Mouse (Mus musculus) heart, postnatal 0 days (tissue): ENCODE measurements around the gene Mgrn1. TPM values are rescaled to one million over a fixed set of nuclear protein-coding genes. Genes with fewer than 3 reads are reported as not detected.
A peak's percentile ranks its signal among the peaks of the same experiment; 100 is the strongest.

Experiments
- ATAC-seq: fragments of 200-750 bp; cut with Nextera tagmentation; 2 replicates; pipeline ENCODE4 v1.8.0; 2017; ENCODE audit warnings: low read depth, moderate number of reproducible peaks, moderate library complexity; ENCODE audit not compliant: insufficient read depth
- DNase-seq: peaks from one replicate; pipeline ENCODE4 v3.0.0-alpha.2; 2016; ENCODE audit warnings: low spot score
- H3K27ac ChIP-seq: fragments of 300-500 bp; sonication (generic); 2 replicates; pipeline ENCODE4 v1.5.1; 2014; ENCODE audit warnings: low read depth, mild to moderate bottlenecking
- H3K27me3 ChIP-seq: fragments of 300-500 bp; sonication (generic); 2 replicates; pipeline ENCODE4 v1.6.1; 2014; ENCODE audit warnings: low read length, mixed read lengths; ENCODE audit not compliant: control insufficient read depth, insufficient read depth
- H3K36me3 ChIP-seq: fragments of 300-500 bp; sonication (generic); replicated peaks from 2 replicates; pipeline ENCODE4 v1.6.1; 2014; ENCODE audit warnings: low read length, mixed read lengths; ENCODE audit not compliant: control insufficient read depth, insufficient read depth
- H3K4me1 ChIP-seq: fragments of 300-500 bp; sonication (generic); 2 replicates; pipeline ENCODE4 v1.6.1; 2014; ENCODE audit warnings: antibody characterized with exemption; ENCODE audit not compliant: control insufficient read depth, insufficient read depth
- H3K4me2 ChIP-seq: fragments of 300-500 bp; sonication (generic); 2 replicates; pipeline ENCODE4 v1.6.1; 2014; ENCODE audit warnings: low read depth, mild to moderate bottlenecking, low read length, moderate library complexity
- H3K4me3 ChIP-seq: fragments of 300-500 bp; sonication (generic); 2 replicates; pipeline ENCODE4 v1.5.1; 2014; ENCODE audit warnings: low read depth, low read length
- H3K9ac ChIP-seq: fragments of 300-500 bp; sonication (generic); replicated peaks from 2 replicates; pipeline ENCODE4 v1.6.1; 2014; ENCODE audit warnings: low read depth, low read length, mixed read lengths
- H3K9me3 ChIP-seq: fragments of 300-500 bp; sonication (generic); replicated peaks from 2 replicates; pipeline ENCODE4 v1.6.1; 2016; ENCODE audit warnings: low read length; ENCODE audit not compliant: control insufficient read depth
- CTCF ChIP-seq: IDR thresholded peaks from 2 replicates; pipeline ENCODE4 v1.5.1; 2016; ENCODE audit warnings: antibody characterized with exemption, control low read depth, low read depth
- EP300 ChIP-seq: IDR thresholded peaks from 2 replicates; pipeline ENCODE4 v1.6.1; 2016; ENCODE audit warnings: antibody characterized with exemption, low read depth
- WGBS: fragments of 180-500 bp; shearing (Covaris S2); extraction: QIAGEN DNeasy Blood & Tissue Kit; methylation state at CpG from one replicate; pipeline ENCODE4 v1.1.7; 2014; 5-methylcytosine and 5-hydroxymethylcytosine counted together
- polyA plus RNA-seq: library from polyadenylated mRNA; unstranded; fragments of >200 nt; fragmentation: Nextera tagmentation; extraction: Ambion mirVana; gene quantifications from 2 replicates; pipeline ENCODE4 v1.2.1, GENCODE M21; 2015
- total RNA-seq: library from RNA; depleted of rRNA; stranded (reverse); fragments of >200 nt; gene quantifications from 2 replicates; pipeline ENCODE4 v1.2.3, GENCODE M21; 2014; ENCODE audit warnings: low replicate concordance

The Mgrn1 gene
- total and polyA plus RNA-seq, 2 experiments from 2014 or later = 159 to 223 TPM

GRCm38 (mm10) chr16:4960260-4960659 is 74.2 kb downstream of the Mgrn1 start:
- no peak for DNase-seq
- ATAC-seq = no peak
- no peak for TF ChIP-seq CTCF
- no peak for TF ChIP-seq EP300
- no peak overlapping the region for H3K4me3 ChIP-seq
- H3K27ac ChIP-seq = no peak overlapping the region
- H3K27me3 ChIP-seq = no peaks in the 10 kb centered on the region
- 77% methylated on average over 8 of the region's 8 CpGs for WGBS
- H3K4me2 ChIP-seq = no peak overlapping the region
- H3K9me3 ChIP-seq = no peaks in the 10 kb centered on the region
- no peak overlapping the region for H3K9ac ChIP-seq
- peaks cover 17% of the 10 kb centered on the region for H3K4me1 ChIP-seq
- peaks cover 32% of the 10 kb centered on the region for H3K36me3 ChIP-seq

GRCm38 (mm10) chr16:4963346-4963745 is 77.3 kb downstream of the Mgrn1 start:
- DNase-seq (no peak), ATAC-seq (no peak)
- Histone ChIP-seq H3K4me2 (peak overlapping the region; percentile 78), H3K27ac (no peak overlapping the region), H3K4me3 (peak overlapping the region; percentile 82), H3K9me3 (no peaks in the 10 kb centered on the region), H3K4me1 (peaks cover 19% of the 10 kb centered on the region), H3K36me3 (peaks cover 6% of the 10 kb centered on the region; the same call in 1 of the 2 replicates), H3K27me3 (no peaks in the 10 kb centered on the region), H3K9ac (peak overlapping the region; percentile 73)
- 34% methylated on average over 9 of the region's 9 CpGs for WGBS
- TF ChIP-seq CTCF = no peak
- TF ChIP-seq EP300 = no peak

GRCm38 (mm10) chr16:4963797-4964709 is 78.0 kb downstream of the Mgrn1 start, which contains the start of gene Anks3:
Anks3 (minus strand) TSS chr16:4964205.
- peak; percentile 98 for ATAC-seq
- peak; percentile 97 for DNase-seq
- Histone ChIP-seq H3K9ac (peak within 1 kb of the TSS; percentile 73), H3K4me3 (peak within 1 kb of the TSS; percentile 82), H3K27me3 (no peaks in the 10 kb centered on the region), H3K4me2 (peak within 1 kb of the TSS; percentile 78), H3K27ac (peak within 1 kb of the TSS; percentile 83), H3K4me1 (peaks cover 19% of the 10 kb centered on the region), H3K9me3 (no peaks in the 10 kb centered on the region), H3K36me3 (peaks cover 6% of the 10 kb centered on the region; the same call in 1 of the 2 replicates)
- TF ChIP-seq CTCF = no peak
- peak; percentile 42; the same call in 1 of the 2 replicates for TF ChIP-seq EP300
- under 1% methylated on average over 76 of the region's 76 CpGs for WGBS

- Histone ChIP-seq H3K4me2 (peak overlapping the region; percentile 78), H3K4me3 (peak overlapping the region; percentile 82), H3K9ac (peak overlapping the region; percentile 73), H3K4me1 (peaks cover 19% of the 10 kb centered on the region), H3K27me3 (no peaks in the 10 kb centered on the region), H3K9me3 (no peaks in the 10 kb centered on the region), H3K27ac (peak overlapping the region; percentile 78), H3K36me3 (0 out of 2 replicates have a peak, but pooled peaks cover 5% of the 10 kb centered on the region)
- WGBS = 19% methylated on average over 13 of the region's 13 CpGs
- TF ChIP-seq CTCF = no peak
- TF ChIP-seq EP300 = no peak
- ATAC-seq = no peak
- no peak for DNase-seq
These were observed 78.8 kb downstream of the Mgrn1 start for GRCm38 (mm10) chr16:4964731-4965391.

GRCm38 (mm10) chr16:4965392-4966129 is 79.5 kb downstream of the Mgrn1 start:
- 86% methylated on average over 8 of the region's 8 CpGs for WGBS
- H3K4me3 ChIP-seq = no peak overlapping the region
- peaks cover 19% of the 10 kb centered on the region for H3K4me1 ChIP-seq
- H3K9me3 ChIP-seq = no peaks in the 10 kb centered on the region
- TF ChIP-seq CTCF = no peak
- no peak for TF ChIP-seq EP300
- H3K36me3 ChIP-seq = no peaks in the 10 kb centered on the region
- no peak for DNase-seq
- no peaks in the 10 kb centered on the region for H3K27me3 ChIP-seq
- H3K27ac ChIP-seq = no peak overlapping the region
- no peak for ATAC-seq
- no peak overlapping the region for H3K9ac ChIP-seq
- H3K4me2 ChIP-seq = no peak overlapping the region
